Mouse (Mus musculus) cerebellum, adult 2 months (tissue): ENCODE results near the gene Rbms3.

Experiments used
- CTCF ChIP-seq: fragments of 200-500 bp; IDR thresholded peaks from 2 replicates; pipeline ENCODE4 v1.5.1; 2011; ENCODE audit warnings: low read depth, mild to moderate bottlenecking, control low read depth, low read length, moderate library complexity, borderline replicate concordance; ENCODE audit not compliant: insufficient read depth
- POLR2A ChIP-seq: fragments of 200-500 bp; IDR thresholded peaks from 2 replicates; pipeline ENCODE4 v1.6.1; 2011; ENCODE audit warnings: low read length, control low read depth, borderline replicate concordance; ENCODE audit not compliant: insufficient read depth

DNA sequence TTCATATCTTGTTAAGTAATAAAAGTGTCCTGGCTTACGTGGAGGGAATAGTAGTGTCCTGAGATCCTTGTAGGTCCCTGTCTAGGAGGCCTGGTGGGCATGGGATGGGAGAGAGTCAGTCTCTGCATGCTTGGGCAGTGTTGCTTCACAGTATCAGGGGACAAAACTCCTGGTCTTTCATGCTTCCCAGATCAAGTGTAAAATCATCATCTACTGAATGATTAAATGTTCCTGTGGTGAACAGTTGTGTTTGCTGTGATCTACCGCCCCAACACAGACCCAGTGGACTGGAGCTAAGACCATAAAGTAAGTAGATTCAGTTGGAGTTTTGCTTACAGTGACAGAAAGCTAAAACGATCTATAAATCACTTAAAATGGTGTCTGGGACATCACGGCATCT lies 654.4 kb downstream of the Rbms3 start:
- TF ChIP-seq CTCF (no peak), POLR2A (no peak)
